Mouse (Mus musculus) neural tube, embryonic 10.5 days (tissue): ENCODE measurements around the gene Chaf1b.

Experiments used
- DNase-seq: peaks from one replicate; pipeline ENCODE4 v3.0.0-alpha.2; 2017; ENCODE audit warnings: low spot score; ENCODE audit errors: extremely low spot score

The Chaf1b gene

DNA sequence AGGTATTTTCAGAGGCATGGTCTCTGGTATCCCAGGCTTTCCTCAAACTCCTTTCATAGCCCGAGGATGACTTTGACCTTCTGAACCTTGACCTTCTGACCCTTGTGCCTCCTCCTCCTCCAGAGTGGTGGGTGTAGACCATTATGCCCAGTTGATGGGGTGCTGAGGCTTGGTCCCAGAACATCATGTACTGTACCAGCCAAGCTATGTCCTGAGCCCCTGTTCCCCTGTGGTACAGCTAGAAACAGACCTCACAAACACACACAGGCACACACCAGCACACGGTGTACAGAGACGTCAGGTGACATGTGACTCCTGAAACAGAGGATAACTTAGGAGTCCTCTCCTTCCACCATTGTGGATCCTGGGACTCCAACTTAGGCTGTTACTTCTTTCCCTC is 29.1 kb downstream of the Chaf1b start:
- no peak for DNase-seq

DNA sequence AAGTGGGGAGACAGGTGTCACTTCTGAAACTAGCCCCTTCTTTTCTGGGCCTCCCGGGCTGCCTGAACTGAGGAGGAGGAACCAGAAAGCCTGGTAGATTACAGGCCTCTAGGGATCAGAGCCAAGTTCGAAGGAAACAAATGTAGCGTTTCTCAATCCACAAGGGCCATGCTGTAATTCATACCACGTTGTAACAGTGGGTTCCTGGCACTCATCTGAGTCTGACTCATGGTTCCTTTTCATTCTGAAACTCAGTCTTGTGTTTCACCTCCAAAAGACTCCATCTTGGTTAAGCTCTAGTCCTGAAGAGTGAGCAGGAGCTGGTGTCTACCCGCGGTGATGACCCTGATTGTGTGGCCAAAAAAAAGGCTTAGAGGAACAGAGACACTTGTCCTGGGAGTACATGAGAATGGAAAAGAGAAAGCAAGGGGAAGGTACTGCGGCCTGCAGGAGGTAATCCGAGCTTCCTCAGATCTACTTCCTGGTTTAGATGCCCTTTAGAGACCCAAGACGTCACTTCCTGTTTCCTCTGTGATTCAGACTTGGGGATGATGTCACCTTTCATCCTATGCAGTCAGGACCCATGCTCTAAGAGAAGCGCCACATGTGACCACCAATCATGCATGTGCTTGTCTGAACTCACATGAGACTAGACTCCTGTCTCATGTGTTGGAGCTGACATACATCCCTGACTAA is 30.3 kb downstream of the Chaf1b start:
- DNase-seq: no peak

DNA sequence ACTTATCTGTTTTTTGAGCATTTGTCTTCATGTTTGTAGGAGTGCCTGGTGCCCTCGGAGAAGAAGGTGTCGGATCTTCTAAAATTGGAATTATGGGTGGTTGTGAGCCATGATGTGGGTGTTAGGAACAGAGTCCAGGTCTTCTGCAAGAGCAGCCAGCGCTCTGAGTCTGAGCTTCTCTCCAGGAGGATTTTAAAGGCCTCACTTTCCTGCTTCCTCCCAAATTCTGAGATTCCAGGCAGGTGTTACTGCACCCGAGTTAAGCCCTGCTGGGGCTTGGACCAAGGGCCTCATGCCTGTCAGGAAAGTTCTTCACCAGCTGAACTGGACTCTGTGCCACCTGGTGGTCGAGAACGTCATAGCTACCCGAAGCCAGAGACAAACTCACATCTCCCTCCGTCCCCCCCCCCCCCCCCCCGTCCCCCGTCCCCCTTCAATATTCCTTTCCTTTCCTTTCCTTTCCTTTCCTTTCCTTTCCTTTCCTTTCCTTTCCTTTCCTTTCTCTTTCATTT is 31.7 kb downstream of the Chaf1b start:
- no peak for DNase-seq

DNA sequence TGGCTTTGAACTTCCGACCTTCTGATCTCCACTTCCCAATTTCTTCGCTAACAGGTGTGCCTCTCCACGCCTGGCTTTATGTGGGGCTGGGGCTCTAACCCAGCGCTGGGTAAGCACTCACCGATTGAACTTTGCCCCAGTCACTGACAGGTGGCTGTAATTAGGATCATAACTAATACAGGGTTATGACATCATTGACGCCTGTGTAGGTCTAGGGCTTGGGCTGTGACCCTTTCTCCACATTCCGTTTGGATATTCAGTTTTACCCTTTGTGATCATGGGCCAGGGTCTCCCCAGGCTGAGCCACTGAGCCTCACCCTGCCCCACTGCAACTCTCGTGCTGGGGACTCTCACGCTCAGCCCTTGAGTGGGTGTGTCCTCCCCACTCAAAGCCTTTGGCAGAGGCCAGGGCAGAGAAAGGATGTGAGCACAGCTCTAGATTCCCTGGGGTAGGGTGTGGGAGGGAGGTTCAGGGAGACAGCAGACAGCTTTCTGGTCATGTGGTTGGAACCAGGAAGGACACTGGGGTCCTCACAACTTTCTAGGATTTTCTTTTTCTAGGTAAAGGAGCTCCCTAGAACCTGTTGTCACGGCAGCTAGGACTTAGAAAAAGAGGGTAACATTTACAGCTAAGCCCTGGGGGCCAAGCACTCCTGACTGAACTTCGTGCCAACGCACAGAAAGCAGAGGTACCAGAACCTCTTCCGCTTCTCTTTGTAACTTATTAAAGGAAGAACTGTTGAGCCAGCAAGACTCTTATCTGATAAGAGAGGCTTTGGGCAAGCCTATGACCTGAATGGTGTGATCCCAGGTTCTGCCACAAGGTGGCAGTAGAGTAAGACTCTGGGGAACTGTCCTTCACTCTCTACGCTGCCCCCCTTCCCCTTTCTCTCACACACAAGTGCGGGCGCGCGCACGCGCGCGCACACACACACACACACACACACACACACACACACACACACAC is 34.3 kb downstream of the Chaf1b start:
- DNase-seq: peak; percentile 91

DNA sequence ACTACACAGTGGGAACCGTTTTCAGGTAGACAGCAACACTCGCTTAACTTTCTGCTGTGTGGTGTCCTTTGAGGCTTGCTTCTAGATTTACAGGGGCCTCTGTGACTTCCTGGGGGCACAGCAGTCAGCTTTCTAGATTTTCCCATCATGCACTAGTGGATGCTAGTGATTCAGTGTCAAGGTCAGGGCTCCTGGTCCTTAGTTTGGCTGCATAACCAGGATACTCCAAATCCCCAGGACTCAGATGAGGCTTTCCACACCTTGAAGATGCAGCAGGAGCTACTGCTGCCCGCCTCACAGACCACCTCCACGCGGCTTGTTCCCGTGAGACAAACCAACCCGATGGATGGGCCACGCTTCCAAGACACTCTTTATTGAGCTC is 35.0 kb downstream of the Chaf1b start:
- no peak for DNase-seq

DNA sequence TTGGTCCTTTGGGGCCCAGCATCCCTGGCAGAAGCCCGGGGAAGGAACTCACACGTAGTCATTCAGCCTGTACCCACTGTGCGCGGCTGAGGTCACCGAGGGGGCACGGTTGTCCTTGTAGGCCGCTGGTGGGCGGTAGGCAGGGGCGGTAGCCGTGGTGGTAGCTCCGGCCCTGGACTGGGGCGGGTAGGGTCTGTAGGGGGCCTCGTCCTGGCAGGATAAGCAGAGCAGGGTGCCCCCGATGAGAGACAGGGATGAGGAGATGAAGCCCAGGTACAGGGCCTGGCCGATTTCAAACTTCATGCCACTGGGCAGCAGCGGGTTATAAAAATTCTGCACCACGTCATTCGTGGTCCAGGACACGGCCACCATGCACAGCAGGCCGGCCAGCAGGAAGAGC is 35.5 kb downstream of the Chaf1b start:
- no peak for DNase-seq

DNA sequence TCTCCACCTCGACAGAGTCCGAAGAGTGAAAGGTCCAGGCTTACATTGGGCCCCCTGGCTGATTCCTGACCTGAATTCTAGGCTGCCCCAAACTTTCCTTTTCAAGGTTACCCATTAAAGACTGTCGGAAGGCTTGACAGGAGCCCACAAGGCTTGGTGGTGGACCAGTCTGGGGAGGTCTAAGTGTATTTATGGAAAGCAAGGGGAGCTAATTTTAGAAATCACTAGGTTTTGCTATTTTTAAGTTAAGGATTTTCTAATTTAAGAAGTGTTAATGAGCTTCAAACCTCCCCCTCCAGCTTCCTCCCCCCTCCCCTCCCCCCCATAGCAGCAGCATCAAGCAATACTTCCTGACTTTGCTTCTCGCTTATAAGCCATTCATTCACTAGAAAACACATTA is 37.0 kb downstream of the Chaf1b start:
- no peak for DNase-seq

DNA sequence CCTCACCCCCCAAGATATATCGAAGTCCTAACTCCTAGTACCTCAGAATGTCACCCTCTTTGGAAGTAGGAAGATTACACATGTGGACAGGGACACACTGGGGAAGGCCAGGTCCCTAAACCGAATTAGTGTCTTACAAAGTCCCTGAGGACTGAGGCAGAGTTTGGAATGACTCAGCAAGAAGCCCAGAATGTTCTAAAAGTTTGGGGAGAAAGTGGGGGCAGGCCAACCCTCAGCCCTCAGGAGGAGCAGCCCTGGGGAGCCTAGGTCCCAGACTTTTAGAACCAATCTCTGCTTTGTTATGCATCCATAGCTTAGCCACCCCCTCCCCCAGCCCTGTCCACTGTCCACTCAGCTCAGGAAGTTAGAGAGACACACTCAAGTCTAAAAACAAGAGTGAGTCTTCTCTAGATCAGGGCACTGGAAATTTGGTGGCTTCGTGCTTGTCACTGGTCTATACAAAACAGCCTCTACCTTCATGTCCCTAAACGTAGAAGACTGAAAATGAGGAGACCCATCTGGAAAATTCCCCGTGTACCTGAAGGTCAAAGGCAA is 39.2 kb downstream of the Chaf1b start:
- no peak for DNase-seq

DNA sequence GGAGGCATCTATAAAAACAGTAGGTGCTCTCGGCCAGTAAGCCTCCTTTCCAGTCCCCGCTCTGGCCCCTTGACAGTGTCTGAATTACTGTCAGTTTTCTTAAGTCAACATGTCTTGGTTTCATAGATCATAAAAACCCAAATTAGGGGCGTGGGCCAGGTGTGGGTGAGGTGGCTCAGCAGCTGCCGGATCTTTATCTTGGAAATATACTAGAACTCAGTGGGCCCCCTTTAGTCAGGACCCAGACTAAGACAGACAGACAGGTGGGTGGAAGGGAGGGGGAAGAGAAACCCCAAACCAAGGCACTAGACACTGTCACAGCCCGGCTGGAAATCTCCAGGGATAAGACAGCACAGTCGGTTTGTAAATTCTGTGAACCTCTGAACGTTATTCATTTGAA is 40.1 kb downstream of the Chaf1b start:
- no peak for DNase-seq

DNA sequence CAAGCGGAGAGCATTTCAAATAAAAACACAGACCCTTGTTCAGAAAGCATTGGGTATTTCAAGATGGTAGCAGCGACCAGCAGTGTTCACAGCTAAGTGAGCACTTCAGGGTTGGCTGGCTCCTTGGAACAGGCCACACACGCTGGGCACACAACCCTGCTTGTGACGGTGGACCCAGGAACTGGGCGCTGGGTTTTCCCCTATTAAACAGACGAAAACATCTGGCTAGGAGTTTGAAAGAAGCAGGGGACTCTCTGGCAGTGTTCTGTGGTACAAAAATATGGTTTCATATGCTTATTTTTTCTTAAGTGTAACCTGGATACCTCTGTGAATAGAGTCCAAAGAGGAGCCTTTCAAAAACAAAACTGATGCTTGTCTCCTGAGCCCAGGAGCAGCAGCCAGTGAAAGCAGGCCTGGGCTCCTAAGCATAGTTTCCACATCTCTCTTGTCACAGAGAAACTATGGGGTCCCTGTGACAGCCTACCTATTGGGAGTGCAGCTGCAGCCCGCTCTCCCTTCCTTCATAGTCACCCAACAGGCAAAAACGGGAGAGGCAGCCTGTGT is 42.1 kb downstream of the Chaf1b start:
- DNase-seq: no peak

DNA sequence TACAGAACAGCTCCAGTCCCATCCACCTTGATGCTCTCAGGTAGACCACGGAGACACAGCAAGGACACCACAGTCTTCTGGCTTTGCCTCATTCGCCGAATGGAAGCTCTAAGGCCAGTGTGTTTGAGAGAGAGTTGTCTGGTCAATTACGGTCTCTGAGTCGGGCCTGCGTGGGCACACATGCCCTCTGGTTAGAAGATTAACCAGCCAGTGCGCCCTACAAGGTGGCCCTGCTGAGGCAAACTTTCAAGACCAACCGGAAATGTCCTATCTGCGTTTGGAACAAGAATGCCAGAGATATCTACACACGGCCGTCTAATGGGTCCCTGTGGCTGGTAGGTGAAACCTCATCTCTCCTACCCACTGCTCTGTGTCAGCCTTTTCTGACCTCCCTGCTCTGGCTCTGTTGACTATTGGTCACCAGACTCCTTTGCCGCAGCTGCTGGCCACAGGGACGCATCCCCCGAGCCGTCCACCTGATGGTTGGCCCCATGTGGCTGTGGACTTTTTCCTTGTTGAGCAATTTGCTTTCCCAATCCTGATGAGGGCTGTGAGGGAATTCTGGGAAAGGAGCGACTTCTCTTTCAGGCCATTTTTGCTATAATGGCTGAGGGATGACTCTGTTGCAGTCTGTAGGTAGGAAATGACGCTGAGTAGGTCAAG is 45.8 kb downstream of the Chaf1b start:
- DNase-seq: no peak

DNA sequence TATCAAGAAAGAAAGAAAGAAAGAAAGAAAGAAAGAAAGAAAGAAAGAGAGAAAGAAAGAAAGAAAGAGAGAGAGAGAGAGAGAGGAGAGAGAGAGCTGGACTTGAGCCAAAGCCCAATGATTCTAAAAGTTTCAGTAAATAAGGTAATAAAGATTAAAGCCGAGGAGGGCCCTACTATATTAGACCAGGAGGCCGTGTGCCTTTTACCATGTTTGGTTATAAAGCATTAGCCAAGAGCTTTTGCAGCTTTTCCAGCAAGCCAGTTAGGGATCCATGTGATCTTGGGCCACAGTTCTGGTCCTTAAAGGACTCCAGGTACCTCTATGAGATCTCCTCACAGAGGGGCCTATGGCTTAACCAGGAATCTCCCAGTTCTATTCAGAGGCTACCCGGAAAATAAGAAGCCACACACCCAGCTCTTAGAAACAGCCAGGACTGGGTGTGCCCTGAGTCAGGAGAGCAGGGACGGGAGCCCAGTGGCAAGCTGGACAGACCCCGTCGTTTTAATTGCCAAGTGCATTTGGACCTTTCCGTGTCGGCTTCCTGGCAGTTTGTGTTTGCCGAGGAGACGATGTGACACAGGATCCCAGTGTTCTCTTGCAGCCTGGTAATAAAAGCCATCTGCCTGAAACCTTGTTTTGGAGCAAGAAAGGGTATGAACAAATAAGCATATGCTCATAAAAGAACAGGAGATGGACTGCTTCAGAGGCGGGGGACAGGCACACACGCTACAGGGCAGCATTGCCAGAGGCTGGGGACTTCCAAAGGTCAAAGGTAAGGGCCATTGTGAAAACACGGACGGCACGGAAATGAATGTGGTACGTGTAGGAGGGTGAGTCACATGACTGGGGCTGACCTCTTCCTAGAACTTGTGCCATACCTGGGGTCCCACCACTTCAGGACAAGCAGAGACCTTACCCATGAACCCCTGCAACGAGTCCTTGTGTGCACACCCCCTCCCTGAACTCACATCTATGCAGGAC is 48.8 kb downstream of the Chaf1b start:
- DNase-seq: no peak

DNA sequence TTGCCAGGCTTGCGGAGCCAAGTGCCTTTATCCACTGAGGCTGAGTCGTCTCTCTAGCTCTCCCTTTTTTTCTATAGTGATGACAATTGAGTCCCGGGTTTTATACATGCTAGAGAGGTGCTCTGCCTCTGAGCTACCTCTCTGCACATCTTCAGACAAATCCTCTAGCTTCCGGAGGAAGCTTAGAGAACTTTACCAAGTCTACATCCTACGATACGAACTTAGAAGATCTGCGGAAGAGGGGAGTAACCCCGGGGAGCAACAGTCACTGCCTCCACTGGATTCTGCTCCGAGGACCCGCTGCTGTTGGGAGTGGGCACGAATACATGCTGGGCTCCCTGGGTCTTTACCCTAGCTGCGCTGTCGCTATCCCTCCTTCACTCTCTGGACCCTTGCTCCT is 50.9 kb downstream of the Chaf1b start:
- no peak for DNase-seq

DNA sequence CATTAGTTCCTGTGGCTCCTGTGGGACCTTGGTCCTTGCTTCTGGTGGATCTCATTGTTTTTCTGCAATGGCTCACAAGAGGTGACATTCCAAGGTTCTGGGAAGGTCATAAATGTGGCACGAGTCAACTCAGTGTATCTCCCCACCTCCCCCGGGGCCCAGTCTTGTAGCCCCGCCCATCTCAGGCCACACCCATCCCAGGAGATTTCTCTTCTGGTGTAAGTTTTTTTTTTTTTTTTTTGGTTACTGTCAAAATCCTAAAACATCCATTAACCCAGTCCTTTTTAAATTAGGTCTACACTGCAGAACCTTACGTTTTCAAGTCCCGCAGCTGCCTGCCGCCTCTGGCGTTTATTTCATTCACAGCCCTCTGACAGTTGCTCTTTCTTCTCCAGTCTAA is 51.3 kb downstream of the Chaf1b start:
- no peak for DNase-seq

DNA sequence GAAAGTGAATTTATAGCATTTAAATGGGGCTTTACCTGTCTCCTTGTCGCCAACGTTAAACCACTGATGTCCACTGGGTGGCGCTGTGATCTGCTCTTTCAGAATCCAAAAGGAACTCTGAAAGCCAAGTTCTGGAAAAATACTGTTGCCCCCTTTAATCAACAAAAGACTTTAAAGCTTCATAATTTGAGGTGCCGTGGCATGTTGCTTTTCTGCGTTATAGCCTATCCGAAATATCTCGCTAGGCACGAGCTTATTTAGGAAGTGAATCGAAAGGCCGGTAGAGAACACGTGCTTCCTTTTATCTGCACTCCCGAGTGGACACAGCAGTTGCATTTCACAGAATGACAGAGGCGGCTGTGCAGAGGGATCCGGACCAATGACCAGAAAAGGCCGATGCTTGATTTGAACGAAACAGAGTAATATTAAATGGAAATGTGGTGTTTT is 54.7 kb downstream of the Chaf1b start:
- DNase-seq: peak; percentile 87

DNA sequence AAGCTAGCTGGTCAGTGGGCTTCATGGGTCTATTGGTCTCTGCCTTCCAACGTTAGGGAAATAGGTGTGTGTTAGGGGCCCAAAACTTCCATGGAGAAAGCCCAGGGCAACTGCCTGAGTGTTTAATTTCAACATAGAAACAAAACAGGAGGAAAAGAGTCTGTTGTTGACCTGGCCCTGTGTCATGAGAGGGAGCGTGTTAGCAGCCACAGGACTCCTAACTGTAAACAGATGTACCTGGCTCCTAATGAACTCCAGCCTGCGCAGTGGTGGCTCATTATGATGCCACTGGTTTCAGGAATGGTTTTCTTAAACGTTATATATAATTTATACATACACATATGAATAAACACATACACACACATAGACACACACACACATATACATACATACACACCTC is 56.3 kb downstream of the Chaf1b start:
- no peak for DNase-seq

DNA sequence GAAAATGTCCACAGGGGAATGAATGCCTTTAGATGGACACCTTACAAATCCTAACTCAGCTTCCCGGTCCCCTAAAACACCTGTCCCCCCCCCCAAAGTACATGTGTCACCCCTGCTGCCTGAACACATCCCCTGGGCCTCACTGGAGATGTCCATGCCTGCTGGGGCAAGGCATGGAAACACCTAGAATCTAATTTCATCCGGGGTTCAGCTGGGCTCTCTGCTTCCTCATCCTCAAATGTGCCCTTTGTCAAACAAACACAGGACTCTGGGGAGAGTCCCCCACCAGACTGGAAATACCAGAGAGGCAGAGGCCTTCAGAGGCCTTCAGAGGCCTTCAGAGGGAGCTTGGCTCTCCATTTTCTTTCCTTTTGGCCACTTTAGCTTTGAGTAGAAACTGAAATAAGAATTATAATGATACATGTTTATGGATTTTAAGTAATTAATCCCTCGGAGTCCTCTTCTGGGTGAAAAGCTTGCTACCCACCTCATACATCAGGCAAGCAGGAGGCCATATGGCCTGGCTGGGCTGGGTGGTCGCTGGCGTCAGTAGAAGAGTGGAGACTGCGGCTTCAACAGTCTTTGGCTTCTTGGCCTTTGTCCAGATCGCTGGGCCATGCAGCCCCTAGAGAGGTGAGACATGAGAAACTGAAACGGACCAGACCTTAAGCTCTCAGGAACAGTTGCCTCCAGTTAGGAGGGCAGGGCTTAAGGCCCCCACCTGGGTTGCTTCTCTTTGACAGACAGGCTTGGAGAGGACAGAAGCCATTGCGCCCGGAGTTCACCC is 58.3 kb downstream of the Chaf1b start:
- no peak for DNase-seq

DNA sequence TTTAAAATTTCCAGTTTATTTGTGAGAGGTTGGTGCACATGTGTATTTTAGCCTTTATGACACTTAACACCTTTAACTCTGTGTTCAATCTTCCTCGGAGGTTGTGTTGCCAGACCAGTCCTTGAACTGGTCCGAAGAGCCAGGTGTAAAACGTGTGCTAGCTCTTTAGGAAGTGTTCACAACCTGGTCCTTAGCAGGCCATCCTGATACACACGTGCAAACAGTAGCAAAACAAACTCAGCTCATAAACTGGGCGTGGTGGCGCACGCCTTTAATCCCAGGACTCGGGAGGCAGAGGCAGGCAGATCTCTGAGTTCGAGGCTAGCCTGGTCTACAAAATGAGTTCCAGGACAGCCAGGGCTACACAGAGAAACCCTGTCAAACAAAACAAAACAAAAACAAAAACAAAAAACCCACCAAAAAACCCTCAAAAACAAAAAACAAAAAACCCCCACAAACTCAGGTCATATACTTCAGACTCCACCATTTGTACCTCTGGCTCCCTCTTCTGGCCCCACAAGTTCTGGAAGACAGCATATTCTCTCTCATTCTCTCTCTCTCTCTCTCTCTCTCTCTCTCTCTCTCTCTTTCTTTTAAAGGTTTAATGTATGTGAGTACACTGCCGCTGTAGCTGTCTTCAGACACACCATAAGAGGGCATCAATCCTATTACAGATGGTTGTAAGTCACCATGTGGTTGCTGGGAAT is 59.2 kb downstream of the Chaf1b start:
- DNase-seq: no peak

DNA sequence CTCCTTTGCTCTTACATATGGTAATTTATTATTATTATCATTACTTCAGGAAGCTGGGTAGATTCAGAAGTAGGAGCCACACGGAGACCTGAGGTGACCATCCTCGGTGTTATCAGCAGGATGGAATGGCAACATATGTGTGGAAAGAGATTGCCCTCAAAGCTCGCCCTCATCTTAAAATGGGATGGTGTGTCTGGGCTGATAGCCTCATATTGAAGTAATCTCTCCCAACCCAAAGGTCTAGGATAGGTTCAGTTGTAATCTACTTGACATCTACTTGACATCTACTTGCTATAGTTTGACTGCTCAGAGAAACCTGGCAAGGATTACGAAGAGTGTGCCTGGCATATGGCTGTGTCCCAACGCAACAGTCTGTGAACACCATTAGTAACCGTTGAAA is 60.6 kb downstream of the Chaf1b start:
- DNase-seq: no peak
